Mouse (Mus musculus) kidney, adult 18-20 months (tissue): Measurements from ENCODE around the gene Nat8f7.
"Not testable (repeated sequence)": the region's sequence is repeated elsewhere in the genome, so short reads cannot be mapped to it uniquely, and the experiment has no call there.

ENCODE experiments used
- DNase-seq: peaks from one replicate; pipeline ENCODE4 v3.0.0; 2021

Nat8f7 gene

DNA sequence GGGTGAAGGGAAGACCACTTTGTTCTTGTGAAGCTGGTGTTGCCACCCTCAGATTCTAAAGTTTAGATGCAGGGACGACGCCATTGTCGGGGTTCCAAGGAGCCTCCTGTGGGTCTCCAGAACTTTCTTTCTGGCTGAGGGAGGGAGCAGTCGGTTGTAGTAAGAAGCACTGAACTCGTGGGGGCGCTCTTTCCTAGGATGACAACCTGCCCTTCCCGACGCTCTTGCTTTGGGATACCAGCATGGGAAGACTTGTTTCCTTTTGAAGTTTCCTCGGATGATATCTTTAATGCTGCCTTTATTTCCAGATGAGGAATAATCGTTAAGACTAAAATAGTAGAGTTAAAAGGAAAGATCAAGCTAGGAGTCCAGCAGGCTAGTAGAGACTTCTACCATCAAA is at the start of gene Nat8f7:
TSS of gene Nat8f7 (minus strand) at position 101 of the 400 bp plus-strand sequence.
- DNase-seq: not testable (repeated sequence)

DNA sequence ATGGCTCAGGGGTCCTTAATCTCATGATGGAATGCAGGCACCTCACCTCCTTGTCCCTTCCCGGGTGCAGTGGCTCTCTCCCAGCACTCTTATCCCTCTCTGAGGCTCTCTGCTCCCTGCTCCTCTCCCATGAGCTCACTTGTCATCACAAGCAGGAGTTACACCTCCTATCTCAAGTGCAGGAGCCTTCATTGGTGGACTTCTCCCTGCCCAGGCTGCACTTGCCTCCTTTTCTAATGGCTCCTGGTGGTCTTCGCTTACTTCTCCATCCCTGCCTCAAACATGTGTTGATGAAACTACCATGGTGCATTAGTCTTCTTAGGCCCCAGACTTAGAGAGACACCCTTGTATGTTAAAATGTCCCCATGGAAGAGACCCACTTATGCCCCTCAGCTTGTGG is 49.7 kb upstream of the Nat8f7 start:
- DNase-seq: not testable (repeated sequence)

DNA sequence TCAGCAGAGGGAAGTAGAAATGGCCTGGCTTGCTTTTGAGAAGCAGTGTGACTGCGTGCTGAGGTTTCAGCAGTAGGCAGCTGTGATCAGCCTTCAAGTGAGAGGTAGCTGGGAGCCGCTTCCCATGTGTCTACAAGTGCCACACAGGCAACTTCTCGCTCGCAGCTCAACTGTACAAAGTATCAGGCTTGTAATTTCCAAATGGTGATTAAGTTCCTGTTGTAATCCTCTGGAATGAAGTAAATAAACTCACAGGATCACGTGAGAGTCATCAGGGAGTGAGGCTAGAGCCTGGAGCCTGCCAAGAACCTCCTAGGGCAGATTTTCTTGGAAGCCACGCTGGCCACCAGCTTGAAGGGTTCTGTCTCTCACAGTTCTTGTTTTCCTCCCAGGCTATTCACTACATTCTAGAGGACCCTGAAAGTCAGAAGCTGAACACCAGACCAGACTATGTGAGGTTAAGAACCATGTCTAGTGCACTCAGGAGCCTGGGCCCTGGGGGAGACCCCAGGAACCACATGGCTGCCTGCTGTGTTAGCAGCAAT is 42.8 kb upstream of the Nat8f7 start:
- DNase-seq: peak; percentile 33

DNA sequence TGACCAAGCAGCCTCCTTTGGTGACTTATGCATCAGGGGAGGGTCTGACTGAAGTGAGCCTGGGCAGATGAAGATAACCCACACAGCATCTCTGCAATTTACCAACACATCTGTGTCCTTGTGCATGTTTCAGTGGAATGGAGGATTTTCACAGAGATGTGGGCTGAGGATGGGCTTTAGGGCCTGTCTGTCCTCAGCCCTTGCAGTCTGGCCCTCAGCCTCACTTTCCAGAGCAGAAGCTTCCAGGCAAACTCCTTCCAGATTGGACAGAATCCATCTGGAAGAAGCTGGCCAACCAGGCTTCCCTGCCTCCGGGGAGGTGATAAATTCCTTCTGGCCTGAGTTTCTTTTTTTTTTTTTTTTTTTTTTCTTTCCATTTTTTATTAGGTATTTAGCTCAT is 3.4 kb downstream of the Nat8f7 start:
- DNase-seq: not testable (repeated sequence)

DNA sequence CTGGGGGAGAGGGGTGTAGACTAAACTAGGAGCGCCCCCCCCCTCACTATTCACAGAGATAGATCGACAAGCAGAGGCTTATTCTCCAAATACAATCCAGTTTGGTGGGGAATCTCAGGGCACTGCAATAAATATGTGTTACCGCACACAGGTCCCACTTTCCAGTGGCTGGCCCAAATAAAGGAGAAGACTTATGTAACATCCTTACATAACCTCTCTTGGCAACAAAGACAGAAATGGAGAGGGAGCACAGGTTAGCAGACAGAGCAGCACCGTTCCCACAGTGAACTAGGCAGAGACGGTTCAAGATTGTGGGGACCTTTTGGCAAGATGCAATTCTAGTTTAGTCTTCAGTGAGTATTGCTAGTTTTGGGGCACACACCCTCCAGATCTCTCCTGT is 3.8 kb downstream of the Nat8f7 start:
- not testable (repeated sequence) for DNase-seq

DNA sequence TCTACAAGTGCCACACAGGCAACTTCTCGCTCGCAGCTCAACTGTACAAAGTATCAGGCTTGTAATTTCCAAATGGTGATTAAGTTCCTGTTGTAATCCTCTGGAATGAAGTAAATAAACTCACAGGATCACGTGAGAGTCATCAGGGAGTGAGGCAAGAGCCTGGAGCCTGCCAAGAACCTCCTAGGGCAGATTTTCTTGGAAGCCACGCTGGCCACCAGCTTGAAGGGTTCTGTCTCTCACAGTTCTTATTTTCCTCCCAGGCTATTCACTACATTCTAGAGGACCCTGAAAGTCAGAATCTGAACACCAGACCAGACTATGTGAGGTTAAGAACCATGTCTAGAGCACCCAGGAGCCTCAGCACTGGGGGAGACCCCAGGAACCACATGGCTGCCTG is 11.1 kb downstream of the Nat8f7 start:
- peak; percentile 68 for DNase-seq
